Mouse (Mus musculus): ENCODE data around the gene Nop10.

The Nop10 gene

GRCm38 (mm10) chr2:112247323-112247722 is 14.4 kb upstream of the Nop10 start:
- Histone ChIP-seq H3K27me3 (ENCODE audit: control insufficient read depth, insufficient read depth, low read length, poor library complexity, severe bottlenecking) (no peaks in the 10 kb centered on the region), H3K36me3 (ENCODE audit: control insufficient read depth, insufficient read depth, low read length, poor library complexity, severe bottlenecking) (no peaks in the 10 kb centered on the region)
- no peak for DNase-seq (ENCODE audit: low read depth, low spot score)

- Histone ChIP-seq H3K36me3 (ENCODE audit: control insufficient read depth, insufficient read depth, low read length, poor library complexity, severe bottlenecking) (no peaks in the 10 kb centered on the region), H3K27me3 (ENCODE audit: control insufficient read depth, insufficient read depth, low read length, poor library complexity, severe bottlenecking) (no peaks in the 10 kb centered on the region)
- no peak for DNase-seq (ENCODE audit: low read depth, low spot score)
Measured at GRCm38 (mm10) chr2:112249780-112250453, 11.8 kb upstream of the Nop10 start.

GRCm38 (mm10) chr2:112254675-112255515 is 6.8 kb upstream of the Nop10 start:
- no peak for DNase-seq (ENCODE audit: low read depth, low spot score)
- no peaks in the 10 kb centered on the region for H3K36me3 ChIP-seq (ENCODE audit: control insufficient read depth, insufficient read depth, low read length, poor library complexity, severe bottlenecking)

GRCm38 (mm10) chr2:112259241-112259962 is 2.3 kb upstream of the Nop10 start, which contains the start of gene Nutm1:
Gene Nutm1, minus strand, starts transcription at chr2:112259291.
- Histone ChIP-seq H3K36me3 (ENCODE audit: control insufficient read depth, insufficient read depth, low read length, poor library complexity, severe bottlenecking) (no peaks in the 10 kb centered on the region), H3K27me3 (ENCODE audit: control insufficient read depth, insufficient read depth, low read length, poor library complexity, severe bottlenecking) (no peaks in the 10 kb centered on the region)
- DNase-seq (ENCODE audit: low read depth, low spot score), result peak; percentile 61

More at GRCm38 (mm10) chr2:112254675-112255515, 6.8 kb upstream of the Nop10 start:
- no peaks in the 10 kb centered on the region for H3K27me3 ChIP-seq (ENCODE audit: control insufficient read depth, insufficient read depth, low read length, poor library complexity, severe bottlenecking)

- Histone ChIP-seq H3K27me3 (ENCODE audit: control insufficient read depth, insufficient read depth, low read length, poor library complexity, severe bottlenecking) (no peaks in the 10 kb centered on the region), H3K36me3 (ENCODE audit: control insufficient read depth, insufficient read depth, low read length, poor library complexity, severe bottlenecking) (no peaks in the 10 kb centered on the region)
- DNase-seq (ENCODE audit: low read depth, low spot score), result peak; percentile 57
Measured at GRCm38 (mm10) chr2:112262779-112263295, 1.1 kb downstream of the Nop10 start.

- no peak for DNase-seq (ENCODE audit: low read depth, low spot score)
- Histone ChIP-seq H3K36me3 (ENCODE audit: control insufficient read depth, insufficient read depth, low read length, poor library complexity, severe bottlenecking) (no peaks in the 10 kb centered on the region), H3K27me3 (ENCODE audit: control insufficient read depth, insufficient read depth, low read length, poor library complexity, severe bottlenecking) (no peaks in the 10 kb centered on the region)
Measured at GRCm38 (mm10) chr2:112264364-112264763, 2.6 kb downstream of the Nop10 start.

GRCm38 (mm10) chr2:112265448-112266241 is 3.9 kb downstream of the Nop10 start, which contains the start of gene Slc12a6:
Gene Slc12a6, plus strand, starts transcription at chr2:112265825.
- peaks cover 3% of the 10 kb centered on the region; the same call in 1 of the 2 replicates for H3K36me3 ChIP-seq (ENCODE audit: control insufficient read depth, insufficient read depth, low read length, poor library complexity, severe bottlenecking)
- DNase-seq (ENCODE audit: low read depth, low spot score), result peak; percentile 97
- no peaks in the 10 kb centered on the region for H3K27me3 ChIP-seq (ENCODE audit: control insufficient read depth, insufficient read depth, low read length, poor library complexity, severe bottlenecking)

GRCm38 (mm10) chr2:112266242-112266592 is 4.5 kb downstream of the Nop10 start, which contains the start of gene Gm21985:
Gene Gm21985, plus strand, starts transcription at chr2:112266314.
- DNase-seq (ENCODE audit: low read depth, low spot score), result peak; percentile 66
- Histone ChIP-seq H3K36me3 (ENCODE audit: control insufficient read depth, insufficient read depth, low read length, poor library complexity, severe bottlenecking) (peaks cover 4% of the 10 kb centered on the region), H3K27me3 (ENCODE audit: control insufficient read depth, insufficient read depth, low read length, poor library complexity, severe bottlenecking) (no peaks in the 10 kb centered on the region)

- H3K27me3 ChIP-seq (ENCODE audit: control insufficient read depth, insufficient read depth, low read length, poor library complexity, severe bottlenecking), result no peaks in the 10 kb centered on the region
- H3K36me3 ChIP-seq (ENCODE audit: control insufficient read depth, insufficient read depth, low read length, poor library complexity, severe bottlenecking), result peaks cover 5% of the 10 kb centered on the region
- peak; percentile 35 for DNase-seq (ENCODE audit: low read depth, low spot score)
Measured at GRCm38 (mm10) chr2:112266780-112267179, 5.1 kb downstream of the Nop10 start.

GRCm38 (mm10) chr2:112267547-112268269 is 6.0 kb downstream of the Nop10 start:
- no peaks in the 10 kb centered on the region for H3K27me3 ChIP-seq (ENCODE audit: control insufficient read depth, insufficient read depth, low read length, poor library complexity, severe bottlenecking)
- H3K36me3 ChIP-seq (ENCODE audit: control insufficient read depth, insufficient read depth, low read length, poor library complexity, severe bottlenecking), result peaks cover 5% of the 10 kb centered on the region
- peak; percentile 87 for DNase-seq (ENCODE audit: low read depth, low spot score)

GRCm38 (mm10) chr2:112270011-112270410 is 8.3 kb downstream of the Nop10 start:
- Histone ChIP-seq H3K27me3 (ENCODE audit: control insufficient read depth, insufficient read depth, low read length, poor library complexity, severe bottlenecking) (no peaks in the 10 kb centered on the region), H3K36me3 (ENCODE audit: control insufficient read depth, insufficient read depth, low read length, poor library complexity, severe bottlenecking) (peaks cover 5% of the 10 kb centered on the region)
- DNase-seq (ENCODE audit: low read depth, low spot score), result no peak

- no peak for DNase-seq (ENCODE audit: low read depth, low spot score)
- no peaks in the 10 kb centered on the region for H3K27me3 ChIP-seq (ENCODE audit: control insufficient read depth, insufficient read depth, low read length, poor library complexity, severe bottlenecking)
Measured at GRCm38 (mm10) chr2:112272909-112273308, 11.2 kb downstream of the Nop10 start.

GRCm38 (mm10) chr2:112273474-112273873 is 11.7 kb downstream of the Nop10 start:
- H3K27me3 ChIP-seq (ENCODE audit: control insufficient read depth, insufficient read depth, low read length, poor library complexity, severe bottlenecking), result no peaks in the 10 kb centered on the region

More at GRCm38 (mm10) chr2:112272909-112273308, 11.2 kb downstream of the Nop10 start:
- peaks cover 5% of the 10 kb centered on the region for H3K36me3 ChIP-seq (ENCODE audit: control insufficient read depth, insufficient read depth, low read length, poor library complexity, severe bottlenecking)

More at GRCm38 (mm10) chr2:112273474-112273873, 11.7 kb downstream of the Nop10 start:
- peaks cover 5% of the 10 kb centered on the region for H3K36me3 ChIP-seq (ENCODE audit: control insufficient read depth, insufficient read depth, low read length, poor library complexity, severe bottlenecking)
- DNase-seq (ENCODE audit: low read depth, low spot score), result no peak

All from splenic B cell, adult 2 months (primary cell).